Mouse (Mus musculus) cerebellum, postnatal 25 days (tissue): ENCODE data around the gene Grhl3.

ENCODE experiments used
- DNase-seq, 2 experiments: peaks; one replicate each; pipeline ENCODE4 v3.0.0; 2021; ENCODE audit warnings: mixed read lengths in 2 of 2

Grhl3 gene

GRCm38 (mm10) chr4:135572276-135572675 is 1.2 kb downstream of the Grhl3 start:
- DNase-seq = no peak

- no peak for DNase-seq
Measured at GRCm38 (mm10) chr4:135571037-135571550, 2.3 kb downstream of the Grhl3 start.

GRCm38 (mm10) chr4:135570152-135571036 is 3.0 kb downstream of the Grhl3 start:
- peak in 1 of 2 experiments; percentile 9 for DNase-seq

- no peak for DNase-seq
Measured at GRCm38 (mm10) chr4:135569201-135569600, 4.2 kb downstream of the Grhl3 start.

GRCm38 (mm10) chr4:135567484-135567883 is 5.9 kb downstream of the Grhl3 start:
- no peak for DNase-seq

GRCm38 (mm10) chr4:135567042-135567441 is 6.4 kb downstream of the Grhl3 start:
- no peak for DNase-seq

GRCm38 (mm10) chr4:135565400-135565799 is 8.0 kb downstream of the Grhl3 start:
- DNase-seq = no peak

GRCm38 (mm10) chr4:135563794-135564193 is 9.6 kb downstream of the Grhl3 start:
- DNase-seq = no peak

- no peak for DNase-seq
Measured at GRCm38 (mm10) chr4:135549323-135549722, 24.1 kb downstream of the Grhl3 start.

- no peak for DNase-seq
Measured at GRCm38 (mm10) chr4:135548521-135549077, 24.8 kb downstream of the Grhl3 start.

GRCm38 (mm10) chr4:135548108-135548507 is 25.3 kb downstream of the Grhl3 start:
- no peak for DNase-seq

- no peak for DNase-seq
Measured at GRCm38 (mm10) chr4:135547551-135547950, 25.9 kb downstream of the Grhl3 start.

GRCm38 (mm10) chr4:135546793-135547192 is 26.6 kb downstream of the Grhl3 start:
- no peak for DNase-seq

- no peak for DNase-seq
Measured at GRCm38 (mm10) chr4:135546008-135546407, 27.4 kb downstream of the Grhl3 start.

GRCm38 (mm10) chr4:135545080-135545511 is 28.3 kb downstream of the Grhl3 start:
- no peak for DNase-seq

- DNase-seq = no peak
Measured at GRCm38 (mm10) chr4:135544284-135544683, 29.1 kb downstream of the Grhl3 start.

GRCm38 (mm10) chr4:135540057-135540456 is 33.4 kb downstream of the Grhl3 start:
- DNase-seq = no peak

- DNase-seq = no peak
Measured at GRCm38 (mm10) chr4:135539056-135539455, 34.4 kb downstream of the Grhl3 start.

GRCm38 (mm10) chr4:135535021-135535420 is 38.4 kb downstream of the Grhl3 start:
- DNase-seq = no peak

GRCm38 (mm10) chr4:135533001-135533400 is 40.4 kb downstream of the Grhl3 start:
- DNase-seq = no peak

- DNase-seq = no peak
Measured at GRCm38 (mm10) chr4:135531771-135532613, 41.4 kb downstream of the Grhl3 start.

- no peak for DNase-seq
Measured at GRCm38 (mm10) chr4:135531236-135531635, 42.2 kb downstream of the Grhl3 start.

- no peak for DNase-seq
Measured at GRCm38 (mm10) chr4:135530270-135530669, 43.2 kb downstream of the Grhl3 start.
